Mouse (Mus musculus) liver, embryonic 12.5 days (tissue): ENCODE data around the gene Gm21304. TPM values are rescaled to one million over a fixed set of nuclear protein-coding genes. Genes with fewer than 3 reads are reported as not detected.

ENCODE experiments used
- polyA plus RNA-seq: library from polyadenylated mRNA; unstranded; fragments of >200 nt; fragmentation: Nextera tagmentation; extraction: Ambion mirVana; gene quantifications from 2 replicates; pipeline ENCODE4 v1.2.1, GENCODE M21; 2016

Gm21304 gene
- polyA plus RNA-seq, 1 experiment from 2014 or later: not detected

Other genes with a start within 250 kb of the Gm21304 start
- gene Gm21293, start 25.5 kb upstream of the Gm21304 start, polyA plus RNA-seq: not detected in 2 replicates
- gene Gm6763, start 17.0 kb upstream of the Gm21304 start, polyA plus RNA-seq: not detected in 2 replicates
- gene Gm8764, start 8.5 kb upstream of the Gm21304 start, polyA plus RNA-seq: not detected in 2 replicates
- not detected in 2 replicates for gene Gm21312, start 8.5 kb downstream of the Gm21304 start, polyA plus RNA-seq
- not detected in 2 replicates for gene Gm20765, start 17.0 kb downstream of the Gm21304 start, polyA plus RNA-seq
- gene Gm4340, start 25.5 kb downstream of the Gm21304 start, polyA plus RNA-seq: not detected in 2 replicates